Mouse (Mus musculus) thymus, postnatal 36 days (tissue): Measurements from ENCODE around the gene Serpina1b.
"Not testable (repeated sequence)": the region's sequence is repeated elsewhere in the genome, so short reads cannot be mapped to it uniquely, and the experiment has no call there.

Source experiments
- DNase-seq, 2 experiments: peaks; one replicate each; pipeline ENCODE4 v3.0.0; 2022; ENCODE audit warnings: mixed read lengths in 2 of 2

The Serpina1b gene

GRCm38 (mm10) chr12:103700144-103700750 lies 129.9 kb downstream of the Serpina1b start:
- no peak for DNase-seq

- no peak for DNase-seq
Measured at GRCm38 (mm10) chr12:103695429-103695828, 134.7 kb downstream of the Serpina1b start, which contains the start of gene Serpina1f. Serpina1f (minus strand) TSS chr12:103695529.

- no peak for DNase-seq
Measured at GRCm38 (mm10) chr12:103688221-103688814, 141.9 kb downstream of the Serpina1b start.

GRCm38 (mm10) chr12:103687021-103687420 lies 143.2 kb downstream of the Serpina1b start:
- no peak for DNase-seq

- no peak for DNase-seq
Measured at GRCm38 (mm10) chr12:103686050-103686449, 144.1 kb downstream of the Serpina1b start.

- no peak for DNase-seq
Measured at GRCm38 (mm10) chr12:103685386-103685785, 144.8 kb downstream of the Serpina1b start.

GRCm38 (mm10) chr12:103683775-103684174 lies 146.4 kb downstream of the Serpina1b start:
- no peak for DNase-seq

GRCm38 (mm10) chr12:103681739-103682138 lies 148.4 kb downstream of the Serpina1b start:
- no peak for DNase-seq

GRCm38 (mm10) chr12:103681169-103681568 lies 149.0 kb downstream of the Serpina1b start:
- no peak for DNase-seq

- DNase-seq: not testable (repeated sequence)
Measured at GRCm38 (mm10) chr12:103679853-103680252, 150.3 kb downstream of the Serpina1b start.
